Mouse (Mus musculus): ENCODE measurements at regions not wholly inside any gene's neighbourhood (a gene's known extent, or its start where the extent isn't known, plus 50 kb on each side); places are given as distances from the start of the nearest gene placed in this dataset.
A peak's percentile ranks its signal among the peaks of the same experiment; 100 is the strongest.

DNA sequence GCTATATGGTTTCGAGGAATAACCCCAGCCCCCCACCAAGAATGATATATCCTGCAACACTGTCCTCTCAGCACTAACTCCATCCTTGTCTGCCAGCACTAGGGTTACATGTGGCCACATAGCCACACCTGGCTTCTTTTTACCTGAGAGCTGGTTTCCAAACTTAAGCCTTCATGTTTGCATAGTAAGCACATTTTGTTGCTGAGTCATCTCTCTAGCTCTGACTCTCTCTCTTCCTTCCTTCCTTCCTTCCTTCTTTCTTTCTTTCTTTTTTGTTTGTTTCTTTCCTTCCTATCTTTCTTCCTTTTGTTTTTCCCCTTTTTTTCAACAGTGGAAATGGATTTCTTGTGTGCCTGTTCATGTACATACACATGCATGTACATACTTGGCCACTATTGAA lies 157.6 kb upstream of the Sash1 start:
- ATAC-seq (ENCODE audit: low FRiP score) (no peak), DNase-seq (ENCODE audit: low spot score, missing footprints) (no peak)
- H3K36me3 ChIP-seq (ENCODE audit: control insufficient read depth, insufficient read depth, low read length), result no peaks in the 10 kb centered on the region
- H3K4me2 ChIP-seq, result no peak overlapping the region
- no peak overlapping the region for H3K9ac ChIP-seq (ENCODE audit: low read length)
- H3K27ac ChIP-seq (ENCODE audit: low read depth, low read length), result no peak overlapping the region
- no peaks in the 10 kb centered on the region for H3K27me3 ChIP-seq (ENCODE audit: control insufficient read depth, insufficient read depth, low read length)
- H3K9me3 ChIP-seq (ENCODE audit: control insufficient read depth, low read length), result no peaks in the 10 kb centered on the region
- H3K4me1 ChIP-seq (ENCODE audit: control insufficient read depth, insufficient read depth, low read length), result no peaks in the 10 kb centered on the region
- WGBS, result 100% methylated on average over 1 of the region's 1 CpGs
- no peak overlapping the region for H3K4me3 ChIP-seq (ENCODE audit: low read depth, low read length)

GRCm38 (mm10) chr10:9030486-9030885 lies 144.6 kb upstream of the Sash1 start:
- Histone ChIP-seq H3K9ac (ENCODE audit: low read length) (no peak overlapping the region), H3K4me1 (ENCODE audit: control insufficient read depth, insufficient read depth, low read length) (no peaks in the 10 kb centered on the region), H3K27me3 (ENCODE audit: control insufficient read depth, insufficient read depth, low read length) (no peaks in the 10 kb centered on the region), H3K27ac (ENCODE audit: low read depth, low read length) (no peak overlapping the region), H3K4me3 (ENCODE audit: low read depth, low read length) (no peak overlapping the region), H3K36me3 (ENCODE audit: control insufficient read depth, insufficient read depth, low read length) (no peaks in the 10 kb centered on the region), H3K4me2 (no peak overlapping the region), H3K9me3 (ENCODE audit: control insufficient read depth, low read length) (no peaks in the 10 kb centered on the region)
- WGBS, result 94% methylated on average over 6 of the region's 6 CpGs
- ATAC-seq (ENCODE audit: low FRiP score), result no peak
- peak; percentile 37 for DNase-seq (ENCODE audit: low spot score, missing footprints)

GRCm38 (mm10) chr10:9029506-9029905 lies 143.6 kb upstream of the Sash1 start:
- H3K4me1 ChIP-seq (ENCODE audit: control insufficient read depth, insufficient read depth, low read length), result no peaks in the 10 kb centered on the region
- no peaks in the 10 kb centered on the region for H3K27me3 ChIP-seq (ENCODE audit: control insufficient read depth, insufficient read depth, low read length)
- no peak overlapping the region for H3K4me3 ChIP-seq (ENCODE audit: low read depth, low read length)
- H3K9ac ChIP-seq (ENCODE audit: low read length), result no peak overlapping the region
- WGBS, result 90% methylated on average over 6 of the region's 6 CpGs
- ATAC-seq (ENCODE audit: low FRiP score) (no peak), DNase-seq (ENCODE audit: low spot score, missing footprints) (peak; percentile 69)
- H3K9me3 ChIP-seq (ENCODE audit: control insufficient read depth, low read length), result no peaks in the 10 kb centered on the region
- H3K27ac ChIP-seq (ENCODE audit: low read depth, low read length), result no peak overlapping the region
- no peaks in the 10 kb centered on the region for H3K36me3 ChIP-seq (ENCODE audit: control insufficient read depth, insufficient read depth, low read length)
- no peak overlapping the region for H3K4me2 ChIP-seq

DNA sequence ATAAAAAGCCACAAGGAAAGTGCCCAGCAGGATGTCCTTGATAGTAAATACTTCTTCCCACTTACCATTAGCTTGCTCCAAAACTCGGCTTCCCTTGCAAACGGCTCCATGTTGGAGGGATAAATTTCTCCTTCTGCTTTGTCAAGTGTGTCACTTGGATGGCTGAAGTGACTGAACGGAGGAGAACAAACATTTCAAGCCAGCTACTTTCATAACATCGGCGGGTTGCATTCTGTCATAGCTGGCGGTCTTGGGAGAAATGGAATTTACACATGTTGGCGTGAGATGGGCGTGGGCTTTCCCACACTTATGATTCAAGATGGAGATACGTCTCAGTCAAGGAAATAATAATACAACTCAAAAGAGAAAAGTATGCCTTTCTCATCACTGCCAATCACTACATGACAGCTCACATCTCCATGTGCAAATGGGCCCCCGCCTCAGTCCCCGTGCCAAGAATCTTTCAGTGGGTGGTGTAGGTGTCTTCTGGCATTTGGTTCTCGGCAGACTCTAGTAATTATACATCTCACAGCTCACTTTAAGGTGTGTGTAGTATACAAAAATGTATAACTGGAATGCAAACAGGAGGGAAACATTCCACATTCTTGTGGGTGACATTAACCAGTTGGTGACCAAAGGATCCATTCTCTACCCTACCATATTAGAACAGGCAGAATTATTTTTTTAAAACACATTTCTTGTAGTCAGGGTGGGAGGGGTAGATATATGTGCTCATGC lies 141.4 kb upstream of the Sash1 start:
- H3K4me1 ChIP-seq (ENCODE audit: control insufficient read depth, insufficient read depth, low read length), result no peaks in the 10 kb centered on the region
- DNase-seq (ENCODE audit: low spot score, missing footprints), result peak; percentile 76
- no peak overlapping the region for H3K4me2 ChIP-seq
- ATAC-seq (ENCODE audit: low FRiP score), result no peak
- H3K9ac ChIP-seq (ENCODE audit: low read length), result no peak overlapping the region
- H3K4me3 ChIP-seq (ENCODE audit: low read depth, low read length), result no peak overlapping the region
- 89% methylated on average over 12 of the region's 12 CpGs for WGBS
- H3K27me3 ChIP-seq (ENCODE audit: control insufficient read depth, insufficient read depth, low read length), result no peaks in the 10 kb centered on the region
- no peaks in the 10 kb centered on the region for H3K36me3 ChIP-seq (ENCODE audit: control insufficient read depth, insufficient read depth, low read length)
- no peak overlapping the region for H3K27ac ChIP-seq (ENCODE audit: low read depth, low read length)
- H3K9me3 ChIP-seq (ENCODE audit: control insufficient read depth, low read length), result no peaks in the 10 kb centered on the region

GRCm38 (mm10) chr10:9014810-9015505 lies 129.1 kb upstream of the Sash1 start:
- ATAC-seq (ENCODE audit: low FRiP score), result no peak
- Histone ChIP-seq H3K9ac (ENCODE audit: low read length) (no peak overlapping the region), H3K4me3 (ENCODE audit: low read depth, low read length) (no peak overlapping the region), H3K27ac (ENCODE audit: low read depth, low read length) (no peak overlapping the region), H3K27me3 (ENCODE audit: control insufficient read depth, insufficient read depth, low read length) (no peaks in the 10 kb centered on the region), H3K36me3 (ENCODE audit: control insufficient read depth, insufficient read depth, low read length) (no peaks in the 10 kb centered on the region), H3K4me1 (ENCODE audit: control insufficient read depth, insufficient read depth, low read length) (no peaks in the 10 kb centered on the region), H3K4me2 (no peak overlapping the region), H3K9me3 (ENCODE audit: control insufficient read depth, low read length) (no peaks in the 10 kb centered on the region)
- WGBS, result 86% methylated on average over 11 of the region's 11 CpGs
- no peak for DNase-seq (ENCODE audit: low spot score, missing footprints)

DNA sequence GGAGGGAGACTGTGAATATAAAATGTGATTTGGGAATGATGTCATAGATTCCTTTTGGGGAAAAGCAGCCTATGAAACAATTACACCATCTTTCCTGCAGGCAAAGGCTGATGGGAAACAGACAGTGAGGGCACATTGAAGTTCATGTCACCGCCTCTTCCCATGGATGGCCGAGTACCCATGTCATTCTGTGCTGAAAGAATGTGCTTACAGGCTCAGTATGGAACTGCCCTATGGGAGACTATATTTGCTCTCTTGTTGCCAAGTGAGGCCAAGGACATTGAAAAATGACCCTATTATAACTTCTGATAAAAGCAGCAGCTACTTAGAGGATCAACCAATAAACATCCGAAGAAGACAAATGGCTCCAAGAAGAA lies 127.7 kb upstream of the Sash1 start:
- WGBS, result 72% methylated on average over 3 of the region's 3 CpGs
- H3K4me2 ChIP-seq, result no peak overlapping the region
- H3K27ac ChIP-seq (ENCODE audit: low read depth, low read length), result no peak overlapping the region
- H3K4me3 ChIP-seq (ENCODE audit: low read depth, low read length), result no peak overlapping the region
- no peak overlapping the region for H3K9ac ChIP-seq (ENCODE audit: low read length)
- no peak for ATAC-seq (ENCODE audit: low FRiP score)
- no peak for DNase-seq (ENCODE audit: low spot score, missing footprints)
- H3K27me3 ChIP-seq (ENCODE audit: control insufficient read depth, insufficient read depth, low read length), result no peaks in the 10 kb centered on the region
- H3K9me3 ChIP-seq (ENCODE audit: control insufficient read depth, low read length), result no peaks in the 10 kb centered on the region
- no peaks in the 10 kb centered on the region for H3K36me3 ChIP-seq (ENCODE audit: control insufficient read depth, insufficient read depth, low read length)
- no peaks in the 10 kb centered on the region for H3K4me1 ChIP-seq (ENCODE audit: control insufficient read depth, insufficient read depth, low read length)

- H3K4me3 ChIP-seq (ENCODE audit: low read depth, low read length), result no peak overlapping the region
- no peaks in the 10 kb centered on the region for H3K36me3 ChIP-seq (ENCODE audit: control insufficient read depth, insufficient read depth, low read length)
- 35% methylated on average over 5 of the region's 5 CpGs for WGBS
- no peak overlapping the region for H3K27ac ChIP-seq (ENCODE audit: low read depth, low read length)
- H3K9ac ChIP-seq (ENCODE audit: low read length), result no peak overlapping the region
- ATAC-seq (ENCODE audit: low FRiP score) (peak; percentile 70), DNase-seq (ENCODE audit: low spot score, missing footprints) (peak; percentile 95)
- no peak overlapping the region for H3K4me2 ChIP-seq
- no peaks in the 10 kb centered on the region for H3K27me3 ChIP-seq (ENCODE audit: control insufficient read depth, insufficient read depth, low read length)
- H3K9me3 ChIP-seq (ENCODE audit: control insufficient read depth, low read length), result no peaks in the 10 kb centered on the region
- no peaks in the 10 kb centered on the region for H3K4me1 ChIP-seq (ENCODE audit: control insufficient read depth, insufficient read depth, low read length)
Observed at GRCm38 (mm10) chr10:9012829-9013548, 127.1 kb upstream of the Sash1 start.

- no peak for DNase-seq (ENCODE audit: low spot score, missing footprints)
Observed at GRCm38 (mm10) chr10:9011906-9012305, 126.0 kb upstream of the Sash1 start.

DNA sequence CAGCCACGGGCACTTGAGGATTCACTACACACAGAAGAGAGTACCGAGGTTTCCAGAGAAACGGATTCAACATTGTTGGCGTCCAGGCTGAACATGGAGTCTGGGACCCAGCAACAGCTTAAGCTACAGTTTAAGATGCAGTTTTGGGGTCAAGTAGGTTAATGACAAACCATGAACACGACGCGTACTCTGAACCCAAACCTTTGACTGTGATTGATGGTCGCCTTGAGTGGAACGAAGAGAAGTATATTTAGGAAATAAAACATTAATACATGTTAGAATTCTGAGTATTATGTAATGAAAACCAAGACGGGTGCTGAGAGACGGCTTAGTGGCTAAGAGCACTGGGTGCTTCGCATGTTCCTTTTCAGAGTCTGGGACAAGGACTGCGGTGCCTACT lies 124.3 kb upstream of the Sash1 start:
- Histone ChIP-seq H3K27me3 (ENCODE audit: control insufficient read depth, insufficient read depth, low read length) (no peaks in the 10 kb centered on the region), H3K27ac (ENCODE audit: low read depth, low read length) (no peak overlapping the region), H3K36me3 (ENCODE audit: control insufficient read depth, insufficient read depth, low read length) (no peaks in the 10 kb centered on the region), H3K4me3 (ENCODE audit: low read depth, low read length) (no peak overlapping the region), H3K4me2 (no peak overlapping the region), H3K9me3 (ENCODE audit: control insufficient read depth, low read length) (no peaks in the 10 kb centered on the region), H3K9ac (ENCODE audit: low read length) (no peak overlapping the region), H3K4me1 (ENCODE audit: control insufficient read depth, insufficient read depth, low read length) (no peaks in the 10 kb centered on the region)
- WGBS, result 86% methylated on average over 13 of the region's 13 CpGs
- DNase-seq (ENCODE audit: low spot score, missing footprints) (no peak), ATAC-seq (ENCODE audit: low FRiP score) (no peak)

More at GRCm38 (mm10) chr10:9011906-9012305, 126.0 kb upstream of the Sash1 start:
- H3K27me3 ChIP-seq (ENCODE audit: control insufficient read depth, insufficient read depth, low read length), result no peaks in the 10 kb centered on the region
- H3K36me3 ChIP-seq (ENCODE audit: control insufficient read depth, insufficient read depth, low read length), result no peaks in the 10 kb centered on the region
- no peak for ATAC-seq (ENCODE audit: low FRiP score)
- WGBS, result 79% methylated on average over 2 of the region's 2 CpGs
- H3K4me2 ChIP-seq, result no peak overlapping the region
- no peak overlapping the region for H3K4me3 ChIP-seq (ENCODE audit: low read depth, low read length)
- H3K4me1 ChIP-seq (ENCODE audit: control insufficient read depth, insufficient read depth, low read length), result no peaks in the 10 kb centered on the region
- no peaks in the 10 kb centered on the region for H3K9me3 ChIP-seq (ENCODE audit: control insufficient read depth, low read length)
- no peak overlapping the region for H3K27ac ChIP-seq (ENCODE audit: low read depth, low read length)
- no peak overlapping the region for H3K9ac ChIP-seq (ENCODE audit: low read length)
